Mouse (Mus musculus): ENCODE measurements around the gene Wipi1.

Wipi1 gene

GRCm38 (mm10) chr11:109611303-109612149 is at the start of gene Wipi1:
TSS of gene Wipi1 (minus strand) at chr11:109611967.
- in situ Hi-C loops (cut with MseI, MboI) = no loop called here

DNA sequence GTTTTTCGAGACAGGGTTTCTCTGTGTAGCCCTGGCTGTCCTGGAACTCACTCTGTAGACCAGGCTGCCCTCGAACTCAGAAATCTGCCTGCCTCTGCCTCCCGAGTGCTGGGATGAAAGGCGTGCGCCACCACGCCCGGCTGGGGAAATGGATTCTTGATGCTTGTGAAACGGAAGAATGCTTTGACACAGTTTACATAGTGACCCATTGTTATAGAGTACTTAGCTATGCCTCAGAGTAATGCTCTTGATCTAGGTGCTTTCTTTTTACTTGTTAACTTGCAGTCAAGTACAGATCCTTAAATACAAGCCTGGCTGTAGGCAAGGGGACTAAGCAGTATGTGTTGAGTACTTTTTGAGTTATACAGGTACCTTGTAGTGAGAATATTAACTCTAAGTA is 48.8 kb upstream of the Wipi1 start:
- in situ Hi-C loops (cut with MseI, MboI) = loop anchor here in 1 of 2 experiments (25.0 kb wide), 1 partner anchor 602 kb away; the partner anchor contains the start of gene Abca6

DNA sequence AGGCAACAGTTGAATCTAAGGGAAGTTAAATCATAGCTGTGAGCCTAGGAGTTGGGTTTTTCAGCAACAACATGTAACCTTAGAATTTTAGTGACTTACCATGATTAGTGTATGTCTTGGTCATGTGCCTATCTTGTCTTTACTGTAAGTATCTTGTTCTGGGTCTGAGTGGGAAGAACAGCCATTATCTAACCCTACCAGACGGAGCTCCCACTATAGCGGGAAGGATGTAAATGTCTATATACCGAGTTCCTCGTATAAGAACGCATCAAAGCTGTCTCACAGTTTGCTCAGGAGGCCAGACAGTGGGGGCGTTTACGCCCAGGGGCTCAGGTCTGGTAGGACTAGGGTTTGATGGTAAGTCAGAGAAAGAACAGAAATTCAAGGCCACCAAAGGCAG is 44.5 kb upstream of the Wipi1 start:
- in situ Hi-C loops (cut with MseI, MboI) = loop anchor here in 1 of 2 experiments (25.0 kb wide), 1 partner anchor 606 kb away; the partner anchor contains the start of gene Abca6

DNA sequence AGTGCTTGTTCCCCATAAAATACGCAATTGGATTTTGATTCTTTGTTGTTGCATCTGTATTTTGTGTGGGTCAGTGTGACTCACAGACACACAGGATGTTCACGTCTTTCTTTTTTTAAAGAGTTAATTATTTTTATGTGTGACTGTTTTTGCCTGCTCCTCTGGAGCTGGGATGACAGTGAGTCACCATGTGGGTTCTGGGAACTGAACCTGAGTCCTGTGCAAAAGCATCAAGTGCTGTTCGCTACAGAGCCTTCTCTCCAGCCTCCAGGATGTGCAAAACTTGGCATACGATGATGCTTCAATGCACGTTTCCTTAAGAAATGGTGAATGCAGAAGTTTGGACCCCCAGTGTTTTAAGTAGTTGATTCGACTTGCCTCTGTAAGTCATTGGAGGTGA is 42.8 kb upstream of the Wipi1 start:
- in situ Hi-C loops (cut with MseI, MboI) = loop anchor here in 1 of 2 experiments (25.0 kb wide), 1 partner anchor 608 kb away; the partner anchor contains the start of gene Abca6

- in situ Hi-C loops (cut with MseI, MboI) = loop anchor here in 1 of 2 experiments (25.0 kb wide), 1 partner anchor 609 kb away; the partner anchor contains the start of gene Abca6
Measured at GRCm38 (mm10) chr11:109653201-109653600, 41.4 kb upstream of the Wipi1 start.

GRCm38 (mm10) chr11:109652505-109652904 is 40.7 kb upstream of the Wipi1 start:
- in situ Hi-C loops (cut with MseI, MboI) = loop anchor here in 1 of 2 experiments (25.0 kb wide), 1 partner anchor 610 kb away; the partner anchor contains the start of gene Abca6

- in situ Hi-C loops (cut with MseI, MboI) = loop anchor here in 1 of 2 experiments (25.0 kb wide), 1 partner anchor 611 kb away; the partner anchor contains the start of gene Abca6
Measured at GRCm38 (mm10) chr11:109651566-109652024, 39.8 kb upstream of the Wipi1 start.

GRCm38 (mm10) chr11:109650788-109651565 is 39.2 kb upstream of the Wipi1 start:
- in situ Hi-C loops (cut with MseI, MboI) = loop anchor here in 1 of 2 experiments (25.0 kb wide), 1 partner anchor 611 kb away; the partner anchor contains the start of gene Abca6

GRCm38 (mm10) chr11:109649975-109650701 is 38.4 kb upstream of the Wipi1 start:
- in situ Hi-C loops (cut with MseI, MboI) = loop anchor here in 1 of 2 experiments (25.0 kb wide), 1 partner anchor 612 kb away; the partner anchor contains the start of gene Abca6

GRCm38 (mm10) chr11:109649206-109649605 is 37.4 kb upstream of the Wipi1 start, which contains the start of gene Prkar1a:
TSS of gene Prkar1a (plus strand) at chr11:109649405.
- in situ Hi-C loops (cut with MseI, MboI) = no loop called here

DNA sequence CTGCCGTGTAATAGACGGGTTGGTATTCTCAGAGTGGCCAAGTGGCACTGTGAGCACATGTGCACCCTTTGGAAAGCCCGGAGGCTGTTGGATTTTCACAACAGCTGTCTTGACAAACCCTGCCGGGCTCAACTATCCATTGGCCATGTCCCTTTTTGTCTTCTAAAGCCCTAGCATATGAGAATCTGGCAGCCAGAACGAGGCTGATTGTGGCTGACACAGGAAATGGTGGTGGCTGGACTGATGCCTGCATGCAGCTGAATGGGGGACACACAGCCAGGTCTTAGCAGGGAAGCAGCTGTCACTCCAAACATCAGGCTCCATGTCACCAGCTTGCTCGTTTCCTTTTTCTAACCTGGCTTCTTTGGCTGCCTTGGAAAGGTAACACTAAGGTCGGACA is 36.7 kb upstream of the Wipi1 start:
- in situ Hi-C loops (cut with MseI, MboI) = no loop called here

GRCm38 (mm10) chr11:109641498-109642222 is 29.9 kb upstream of the Wipi1 start:
- in situ Hi-C loops (cut with MseI, MboI) = no loop called here

DNA sequence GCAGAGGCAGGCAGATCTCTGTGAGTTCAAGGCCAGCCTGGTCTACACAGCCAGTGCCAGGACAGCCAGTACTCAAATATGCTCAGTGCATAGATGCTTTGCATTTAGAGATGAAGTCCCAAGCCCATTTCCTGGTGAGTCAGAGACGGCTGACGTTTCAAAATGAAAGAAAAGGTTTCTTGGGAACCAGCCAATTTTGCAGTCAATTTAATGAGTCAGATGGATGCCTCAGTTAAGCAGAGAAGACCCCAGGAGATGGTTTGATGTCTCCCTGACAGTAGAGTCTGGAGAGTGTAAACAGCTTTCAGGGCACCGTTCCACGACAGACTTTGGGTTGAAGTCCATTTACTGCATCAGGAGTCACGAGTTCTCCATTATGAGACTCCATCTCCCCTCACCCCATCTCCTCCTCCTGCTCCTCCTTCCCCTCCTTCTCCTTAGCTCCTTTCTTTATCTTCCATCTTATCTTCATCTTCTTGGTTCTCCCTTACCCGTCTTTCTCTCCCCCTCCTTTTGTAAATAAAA is 24.2 kb upstream of the Wipi1 start:
- in situ Hi-C loops (cut with MseI, MboI) = no loop called here

- in situ Hi-C loops (cut with MseI, MboI) = no loop called here
Measured at GRCm38 (mm10) chr11:109634928-109635327, 23.2 kb upstream of the Wipi1 start.

- in situ Hi-C loops (cut with MseI, MboI) = no loop called here
Measured at GRCm38 (mm10) chr11:109629021-109629521, 17.3 kb upstream of the Wipi1 start.

DNA sequence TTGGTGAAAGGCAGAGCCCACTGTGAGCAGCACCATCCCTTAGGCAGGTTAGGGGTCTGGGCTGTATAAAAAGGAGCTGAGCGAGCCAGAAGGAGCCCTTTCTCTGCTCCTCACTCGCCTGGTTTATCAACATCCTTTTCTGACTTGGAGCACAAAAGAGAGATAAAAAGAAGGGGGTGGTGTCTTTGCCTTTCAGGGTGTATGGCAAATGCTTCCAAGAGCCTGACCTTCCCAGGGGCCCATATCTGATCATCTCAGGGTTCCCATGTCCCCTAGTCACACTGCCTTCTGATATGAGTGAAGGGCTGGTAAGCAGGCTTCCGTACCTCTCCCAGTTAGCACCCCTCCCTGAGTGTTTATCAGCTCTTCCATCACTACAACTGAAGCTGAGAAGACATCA is 16.3 kb upstream of the Wipi1 start:
- in situ Hi-C loops (cut with MseI, MboI) = no loop called here

GRCm38 (mm10) chr11:109627648-109628047 is 15.9 kb upstream of the Wipi1 start:
- in situ Hi-C loops (cut with MseI, MboI) = no loop called here

- in situ Hi-C loops (cut with MseI, MboI) = no loop called here
Measured at GRCm38 (mm10) chr11:109623238-109623637, 11.5 kb upstream of the Wipi1 start.

DNA sequence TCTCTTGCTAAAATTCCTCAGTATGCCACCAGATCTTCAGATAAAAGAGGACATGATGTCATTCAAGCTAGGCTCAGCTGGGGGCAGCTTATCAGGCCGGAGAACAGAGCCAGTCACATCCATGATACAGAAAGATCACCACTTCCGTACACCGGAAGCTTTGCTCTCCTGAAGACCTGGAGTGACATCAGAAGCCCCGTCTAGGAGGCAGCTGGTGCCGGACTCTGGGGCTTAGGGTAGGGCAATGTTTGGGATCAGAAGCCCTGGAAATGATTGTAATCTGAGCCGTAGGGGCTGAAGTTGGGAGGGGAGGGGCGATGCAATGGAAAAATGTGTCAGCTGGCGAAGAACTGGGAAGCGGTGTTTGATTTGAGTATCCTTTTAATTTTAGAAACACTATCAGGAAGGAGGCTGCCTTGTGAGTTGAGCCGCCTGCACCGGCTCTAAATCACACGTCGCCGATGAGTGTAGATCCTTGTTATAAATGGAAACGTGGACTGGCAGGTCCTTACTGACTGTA is 10.8 kb upstream of the Wipi1 start:
- in situ Hi-C loops (cut with MseI, MboI) = no loop called here

- in situ Hi-C loops (cut with MseI, MboI) = no loop called here
Measured at GRCm38 (mm10) chr11:109621183-109621582, 9.4 kb upstream of the Wipi1 start.

All from mouse trophoblast stem cell (cell line).